Mouse (Mus musculus) midbrain, embryonic 14.5 days (tissue): ENCODE measurements around the gene Zpr1. TPM values are rescaled to one million over a fixed set of nuclear protein-coding genes. Genes with fewer than 3 reads are reported as not detected.

Experiments
- ATAC-seq: fragments of 200-750 bp; cut with Nextera tagmentation; 2 replicates; pipeline ENCODE4 v1.8.0; 2017; ENCODE audit warnings: moderate number of reproducible peaks, moderate library complexity; ENCODE audit not compliant: low FRiP score, low TSS enrichment
- DNase-seq: peaks from one replicate; pipeline ENCODE4 v3.0.0-alpha.2; 2015
- H3K27ac ChIP-seq: fragments of 300-500 bp; sonication (generic); replicated peaks from 2 replicates; pipeline ENCODE4 v1.5.1; 2014; ENCODE audit warnings: mild to moderate bottlenecking, low read depth, low read length, moderate library complexity
- H3K27me3 ChIP-seq: fragments of 300-500 bp; sonication (generic); 2 replicates; pipeline ENCODE4 v1.6.1; 2014; ENCODE audit warnings: low read length, control low read depth, mixed read lengths; ENCODE audit not compliant: control insufficient read depth, insufficient read depth
- H3K36me3 ChIP-seq: fragments of 300-500 bp; sonication (generic); 2 replicates; pipeline ENCODE4 v1.6.1; 2014; ENCODE audit warnings: low read length, control low read depth; ENCODE audit not compliant: control insufficient read depth, insufficient read depth
- H3K4me1 ChIP-seq: fragments of 300-500 bp; sonication (generic); 2 replicates; pipeline ENCODE4 v1.6.1; 2014; ENCODE audit warnings: mild to moderate bottlenecking, antibody characterized with exemption, low read length, control low read depth; ENCODE audit not compliant: control insufficient read depth, insufficient read depth
- H3K4me2 ChIP-seq: fragments of 300-500 bp; sonication (generic); 2 replicates; pipeline ENCODE4 v1.6.1; 2014; ENCODE audit warnings: mild to moderate bottlenecking, low read length, moderate library complexity
- H3K4me3 ChIP-seq: fragments of 300-500 bp; sonication (generic); replicated peaks from 2 replicates; pipeline ENCODE4 v1.5.1; 2014; ENCODE audit warnings: low read depth, low read length
- H3K9ac ChIP-seq: fragments of 300-500 bp; sonication (generic); replicated peaks from 2 replicates; pipeline ENCODE4 v1.6.1; 2014; ENCODE audit warnings: mild to moderate bottlenecking, low read length, moderate library complexity
- H3K9me3 ChIP-seq: fragments of 300-500 bp; sonication (generic); 2 replicates; pipeline ENCODE4 v1.6.1; 2016; ENCODE audit warnings: low read length, control low read depth, mixed read lengths; ENCODE audit not compliant: control insufficient read depth
- WGBS: fragments of 180-500 bp; shearing (Covaris S2); extraction: QIAGEN DNeasy Blood & Tissue Kit; methylation state at CpG from one replicate; pipeline ENCODE4 v1.1.7; 2014; 5-methylcytosine and 5-hydroxymethylcytosine counted together
- polyA plus RNA-seq: library from polyadenylated mRNA; unstranded; fragments of >200 nt; fragmentation: Nextera tagmentation; extraction: Ambion mirVana; gene quantifications from 2 replicates; pipeline ENCODE4 v1.2.1, GENCODE M21; 2014

Zpr1 gene
- polyA plus RNA-seq, 1 experiment from 2014 or later, result 60.3 TPM

DNA sequence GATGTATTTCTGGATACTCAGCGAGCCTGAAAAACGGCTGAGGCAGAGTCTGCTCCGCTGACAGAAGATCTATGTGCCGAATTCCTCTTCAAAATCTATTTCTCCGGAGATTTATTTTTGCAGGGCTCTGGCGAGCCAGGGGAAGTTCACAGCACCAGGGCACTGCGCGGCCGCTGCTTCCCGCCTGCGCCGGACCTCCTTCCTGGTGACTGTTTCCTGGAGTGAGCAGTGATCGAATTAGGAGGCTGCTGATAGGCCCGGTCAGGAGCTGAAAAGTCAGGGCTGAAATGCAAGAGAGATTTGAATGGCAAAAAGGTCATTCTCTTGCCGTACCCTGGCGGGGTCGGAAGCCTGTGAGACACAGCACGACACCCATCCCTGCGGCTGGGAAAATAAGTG is 56.4 kb downstream of the Zpr1 start:
- no peak for ATAC-seq
- H3K4me1 ChIP-seq, result peaks cover 21% of the 10 kb centered on the region
- no peaks in the 10 kb centered on the region for H3K9me3 ChIP-seq
- WGBS, result 2% methylated on average over 19 of the region's 19 CpGs
- peak; percentile 66 for DNase-seq
- no peaks in the 10 kb centered on the region for H3K27me3 ChIP-seq
- peak overlapping the region; percentile 51 for H3K4me2 ChIP-seq
- H3K9ac ChIP-seq, result peak overlapping the region; percentile 50
- H3K27ac ChIP-seq, result peak overlapping the region; percentile 87
- peak overlapping the region; percentile 11 for H3K4me3 ChIP-seq
- no peaks in the 10 kb centered on the region for H3K36me3 ChIP-seq

DNA sequence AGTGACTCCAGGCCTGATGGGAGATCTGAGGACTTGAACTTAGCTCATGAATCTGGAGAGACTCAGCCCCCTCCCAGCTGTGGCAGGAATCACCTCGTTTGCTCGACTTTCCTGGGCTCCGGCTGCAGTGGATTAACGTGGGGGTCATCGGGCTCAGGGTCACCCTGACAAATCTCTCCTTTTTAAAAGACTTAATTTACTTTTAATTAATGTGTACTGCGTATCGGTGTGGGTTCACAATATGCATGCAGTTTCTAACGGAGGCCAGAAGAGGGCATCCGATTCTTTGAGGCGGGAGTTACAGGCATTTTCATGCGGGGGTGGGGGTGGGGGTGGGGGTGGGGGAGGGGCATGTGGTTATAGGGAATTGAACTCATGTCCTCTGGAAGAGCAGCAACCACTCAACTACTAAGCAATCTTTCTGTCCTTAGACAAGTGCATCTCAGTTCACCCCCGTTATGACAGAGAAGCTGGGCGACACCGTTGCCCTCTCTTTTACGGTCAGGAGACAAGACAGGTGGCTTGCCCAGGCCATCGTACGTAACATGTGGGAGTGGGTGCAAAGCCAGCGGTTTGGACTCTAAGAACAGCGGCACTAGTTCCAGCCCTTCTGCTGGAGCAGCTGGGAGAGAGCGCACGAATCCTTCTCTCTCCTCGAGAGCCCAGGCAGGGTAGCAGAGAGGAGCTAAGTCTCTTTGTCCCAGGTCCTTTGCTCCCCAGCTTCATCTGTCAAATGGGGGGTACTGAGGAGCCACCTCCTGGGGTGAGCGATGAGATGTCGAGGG is 57.1 kb downstream of the Zpr1 start:
- H3K4me2 ChIP-seq, result no peak overlapping the region; the same call in 1 of the 2 replicates
- ATAC-seq, result no peak

DNA sequence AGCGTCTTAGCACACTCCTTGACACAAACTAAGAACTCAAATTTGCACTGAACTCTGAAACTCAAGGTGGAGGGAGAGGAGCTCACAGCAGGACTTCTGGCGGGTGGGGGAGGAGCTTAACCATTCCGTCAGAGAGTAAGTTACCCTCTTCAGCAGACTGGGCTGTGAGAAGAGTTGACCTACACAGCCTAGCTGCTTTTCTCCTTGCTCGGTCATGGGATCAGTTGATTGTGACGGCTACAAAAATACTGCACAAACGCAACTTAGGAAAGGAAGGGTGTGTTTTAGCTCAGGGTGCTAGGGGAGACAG is 57.7 kb downstream of the Zpr1 start:
- 50% methylated on average over 6 of the region's 6 CpGs for WGBS

More for the DNA sequence above, 57.1 kb downstream of the Zpr1 start:
- no peaks in the 10 kb centered on the region for H3K27me3 ChIP-seq
- no peaks in the 10 kb centered on the region for H3K9me3 ChIP-seq
- WGBS, result 16% methylated on average over 24 of the region's 24 CpGs
- peaks cover 21% of the 10 kb centered on the region for H3K4me1 ChIP-seq
- H3K9ac ChIP-seq, result no peak overlapping the region
- no peak overlapping the region for H3K4me3 ChIP-seq
- H3K36me3 ChIP-seq, result no peaks in the 10 kb centered on the region
- DNase-seq, result peak; percentile 41
- no peak overlapping the region for H3K27ac ChIP-seq

DNA sequence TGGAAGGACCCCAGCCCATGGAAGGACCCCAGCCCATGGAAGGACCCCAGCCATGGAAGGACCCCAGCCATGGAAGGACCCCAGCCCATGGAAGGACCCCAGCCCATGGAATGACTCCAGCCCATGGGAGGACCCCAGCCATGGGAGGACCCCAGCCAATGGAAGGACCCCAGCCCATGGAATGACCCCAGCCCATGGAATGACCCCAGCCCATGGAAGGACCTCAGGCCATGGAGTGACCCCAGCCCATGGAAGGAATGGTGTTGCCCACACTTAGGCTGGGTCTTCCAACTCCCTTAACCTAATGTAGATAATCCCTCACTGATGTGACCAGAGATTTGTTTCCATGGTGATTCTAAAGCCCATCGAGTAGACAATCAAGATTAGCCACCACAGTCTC is 58.4 kb downstream of the Zpr1 start:
- Histone ChIP-seq H3K4me2 (no peak overlapping the region), H3K9ac (no peak overlapping the region), H3K4me3 (no peak overlapping the region), H3K27me3 (no peaks in the 10 kb centered on the region), H3K4me1 (peaks cover 21% of the 10 kb centered on the region), H3K36me3 (no peaks in the 10 kb centered on the region), H3K9me3 (no peaks in the 10 kb centered on the region), H3K27ac (no peak overlapping the region)
- 27% methylated on average over 1 of the region's 1 CpGs for WGBS
- ATAC-seq, result no peak
- DNase-seq, result no peak

More for the DNA sequence above, 57.7 kb downstream of the Zpr1 start:
- H3K27me3 ChIP-seq, result no peaks in the 10 kb centered on the region
- no peak overlapping the region for H3K9ac ChIP-seq
- no peak overlapping the region for H3K4me3 ChIP-seq
- H3K4me1 ChIP-seq, result peaks cover 21% of the 10 kb centered on the region
- H3K9me3 ChIP-seq, result no peaks in the 10 kb centered on the region
- H3K27ac ChIP-seq, result no peak overlapping the region
- H3K4me2 ChIP-seq, result no peak overlapping the region
- H3K36me3 ChIP-seq, result no peaks in the 10 kb centered on the region
- ATAC-seq, result no peak
- DNase-seq, result no peak

Other genes starting within 250 kb of the Zpr1 start
- 4.2 and 5.4 TPM in 2 replicates for gene Apoa1, start 44.5 kb upstream of the Zpr1 start, polyA plus RNA-seq
- gene Apoc3, start 37.4 kb upstream of the Zpr1 start, polyA plus RNA-seq, result not detected in 2 replicates
- not detected in 2 replicates for gene Apoa4, start 32.4 kb upstream of the Zpr1 start, polyA plus RNA-seq
- not detected in 2 replicates for gene Apoa5, start 4.4 kb upstream of the Zpr1 start, polyA plus RNA-seq
- 15.5 and 16.9 TPM in 2 replicates for gene Bud13, start 9.9 kb downstream of the Zpr1 start, polyA plus RNA-seq
- gene 4931429L15Rik, start 46.9 kb downstream of the Zpr1 start, polyA plus RNA-seq, result not detected in 2 replicates